Mouse (Mus musculus) olfactory bulb, adult 2 months (tissue): ENCODE data around the gene Mapk12.

ENCODE experiments used
- CTCF ChIP-seq: fragments of 200-500 bp; IDR thresholded peaks from 2 replicates; pipeline ENCODE4 v1.5.1; 2012; ENCODE audit warnings: low read depth, mild to moderate bottlenecking, low read length, moderate library complexity; ENCODE audit not compliant: insufficient read depth
- POLR2A ChIP-seq: fragments of 200-500 bp; IDR thresholded peaks from 2 replicates; pipeline ENCODE4 v1.6.1; 2012; ENCODE audit warnings: mild to moderate bottlenecking, low read depth, low read length, moderate library complexity; ENCODE audit not compliant: insufficient read depth

DNA sequence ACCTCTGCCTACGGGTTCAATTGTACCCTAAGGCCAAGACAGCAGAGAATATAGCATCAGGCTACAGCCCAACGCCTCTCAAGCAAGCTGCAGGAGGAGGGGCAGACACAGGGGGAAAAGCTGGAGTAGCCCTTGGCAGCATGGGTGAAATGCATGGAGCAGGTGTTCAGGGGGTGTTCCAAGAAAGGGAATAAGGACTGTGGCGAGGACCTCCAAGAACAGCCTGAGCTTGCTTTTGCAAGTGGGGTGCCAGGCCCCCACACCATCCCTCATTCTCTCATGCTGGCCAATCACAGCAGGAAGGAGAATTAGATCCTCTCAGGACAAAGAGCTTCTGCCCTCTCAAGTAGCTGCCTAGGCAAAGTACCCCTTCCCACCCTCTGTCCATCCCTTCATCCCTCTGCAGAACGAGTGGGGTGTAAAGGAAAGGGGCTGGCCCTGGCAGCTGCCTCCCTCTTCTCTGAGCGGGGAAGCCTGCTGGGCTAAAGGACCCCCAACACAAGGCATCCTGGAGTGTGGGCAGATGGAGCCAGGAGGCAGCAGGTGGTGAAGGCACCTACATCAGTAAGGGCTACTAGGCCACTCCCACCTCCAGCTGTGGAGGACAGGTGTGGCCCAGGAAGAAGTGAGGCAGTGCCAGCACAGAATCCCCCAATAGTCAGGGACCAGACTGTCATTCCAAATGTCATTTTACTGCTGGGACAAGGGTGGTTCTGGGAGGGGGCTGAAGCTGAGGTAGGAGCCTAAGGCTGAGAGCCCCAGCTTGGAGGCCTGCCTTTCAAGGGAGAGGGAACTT lies 43.8 kb upstream of the Mapk12 start:
- TF ChIP-seq POLR2A (no peak), CTCF (no peak)
